20 mouse cellular contexts compared by ENCODE assay signal in the genomic region with DNA sequence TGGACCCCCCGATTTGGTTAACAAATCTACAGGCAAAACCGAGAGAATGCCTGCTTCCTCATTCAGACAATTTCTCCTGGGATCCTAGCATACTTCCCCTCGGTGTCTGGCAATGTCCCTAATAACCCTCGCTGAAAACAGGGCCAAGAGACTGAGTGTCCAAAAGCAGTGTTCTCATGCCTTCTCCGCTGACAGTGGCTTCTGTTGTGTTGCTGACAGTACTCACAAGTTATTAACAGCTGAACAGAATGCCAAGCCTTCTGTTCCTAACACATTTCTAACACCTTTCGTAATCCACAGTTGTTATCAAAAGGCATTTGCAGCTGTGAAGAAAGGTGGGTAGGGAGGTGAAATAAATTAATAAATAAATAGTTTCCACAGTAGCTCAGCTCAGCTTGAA.
DNase-seq lines count a peak whose midpoint lies in the region; TF ChIP-seq lines count a peak whose summit lies in the region.
"Had no signal": no experiment of that assay in that cellular context is flagged by ENCODE, and none has a peak within 500 bp of the region (broad histone marks: within the 10 kb centered on the region; RNA-seq: fewer than 3 reads in every experiment).

No protein-coding gene starts in this region.

- no peak for TF ChIP-seq CTCF in brain, embryonic 14.5 days (IDR thresholded peaks at IDR 0.05; ENCODE audit: borderline replicate concordance, extremely low read depth, insufficient read depth, insufficient read length)

- intact Hi-C loops in heart, postnatal 36 days (cut with DNase I): loop anchor here (10.0 kb wide), 1 partner anchor 136 kb away; no protein-coding TSS in a partner anchor

- no peak for TF ChIP-seq POLR2A in brain, embryonic 14.5 days (IDR thresholded peaks at IDR 0.05; ENCODE audit: borderline replicate concordance, extremely low read depth, insufficient read depth, insufficient read length, poor library complexity, severe bottlenecking)

- DNase-seq in cerebellum, postnatal 10 days: peak; percentile 43 to 52
- no peak for DNase-seq in cerebellum, postnatal 36 days
- peak; percentile 70 for DNase-seq in heart, adult 11 months
- DNase-seq in heart, postnatal 36 days: no peak
- DNase-seq in layer of hippocampus, adult 11-12 months (ENCODE audit: low spot score): peak; percentile 13
- DNase-seq in layer of hippocampus, adult 8-10 months (ENCODE audit: low spot score in 2 of 2): no peak
- peak; percentile 88 for DNase-seq in brain, embryonic 14.5 days (ENCODE audit: low read depth)
- no peak for DNase-seq in left cerebral cortex, adult 9 months (ENCODE audit: low spot score in 2 of 2)
- DNase-seq: adrenal gland, postnatal 10 days; cerebellum, adult 18-20 months; embryo, embryonic 11 days; gastrocnemius, postnatal 10 days; kidney, adult 9 months; kidney, postnatal 10 days; liver, embryonic 13.5 days; lung, adult 18-20 months; lung, postnatal 4 days; right cerebral cortex, adult 18-20 months; spleen, adult 18-20 months; thymus, postnatal 25 days had no signal

Comparison
In these comparisons a context has a peak if more than half of its experiments do, and no peak if none do; other contexts are left out.
1. DNase-seq: peak in cerebellum, postnatal 10 days (2 of 2), heart, adult 11 months (single experiment), layer of hippocampus, adult 11-12 months (single experiment) and brain, embryonic 14.5 days (single experiment); none in cerebellum, postnatal 36 days (0 of 2), heart, postnatal 36 days (0 of 2), layer of hippocampus, adult 8-10 months (0 of 2) and left cerebral cortex, adult 9 months (0 of 2).